Mouse (Mus musculus) bone marrow, adult 2 months (tissue): ENCODE measurements at regions not wholly inside any gene's neighbourhood (a gene's known extent, or its start where the extent isn't known, plus 50 kb on each side); places are given as distances from the start of the nearest gene placed in this dataset.

Experiments used
- CTCF ChIP-seq: fragments of 200-500 bp; IDR thresholded peaks from 2 replicates; pipeline ENCODE4 v1.5.1; 2011; ENCODE audit warnings: low read length, control low read depth; ENCODE audit not compliant: control insufficient read depth, insufficient read depth
- POLR2A ChIP-seq: fragments of 200-500 bp; IDR thresholded peaks from 2 replicates; pipeline ENCODE4 v1.6.1; 2011; ENCODE audit warnings: low read depth, mild to moderate bottlenecking, control low read depth, low read length, borderline replicate concordance; ENCODE audit not compliant: control insufficient read depth

GRCm38 (mm10) chr5:102123285-102123684 is 53.6 kb upstream of the Wdfy3 start:
- TF ChIP-seq CTCF (no peak), POLR2A (no peak)
